Comparison of ENCODE assay signal across 7 mouse cellular contexts in genomic region chr13:23400771-23401682, GRCm38 (mm10). TPM values are rescaled to one million over a fixed set of nuclear protein-coding genes. Genes with fewer than 3 reads are reported as not detected.
DNase-seq lines count a peak whose midpoint lies in the region; ATAC-seq lines count a peak whose summit lies in the region.

No protein-coding gene starts in this region.

- ATAC-seq in lung, embryonic 15.5 days (ENCODE audit: borderline replicate concordance, extremely low read depth, low FRiP score, low TSS enrichment): no peak
- ATAC-seq in hindbrain, embryonic 15.5 days (ENCODE audit: low FRiP score, low read depth): no peak
- ATAC-seq in midbrain, embryonic 13.5 days: no peak

- H3K4me1 ChIP-seq in lung, embryonic 15.5 days: 0 out of 2 replicates have a peak, but pooled peaks cover 12% of the 10 kb centered on the region
- peaks cover 6% of the 10 kb centered on the region for H3K4me1 ChIP-seq in hindbrain, embryonic 15.5 days (replicated peaks)
- peaks cover 10% of the 10 kb centered on the region for H3K4me1 ChIP-seq in midbrain, embryonic 13.5 days (replicated peaks)

- no peak for DNase-seq in lung, postnatal 25 days (ENCODE audit: low spot score)
- DNase-seq in c-Kit-positive CD71-positive TER-119-negative erythroid progenitor cells, embryonic 14.5 days (ENCODE audit: low read depth): peak; percentile 89
- DNase-seq in thymus, adult 18-20 months: no peak
- DNase-seq in lung, postnatal 36 days: no peak

- no peak overlapping the region for H3K27ac ChIP-seq in lung, embryonic 15.5 days
- H3K27ac ChIP-seq in hindbrain, embryonic 15.5 days (replicated peaks): no peak overlapping the region
- H3K27ac ChIP-seq in midbrain, embryonic 13.5 days: no peak overlapping the region

- 11% methylated on average over 24 of the region's 24 CpGs for WGBS in lung, embryonic 15.5 days
- WGBS in hindbrain, embryonic 15.5 days: 8% methylated on average over 24 of the region's 24 CpGs
- WGBS in midbrain, embryonic 13.5 days: 6% methylated on average over 24 of the region's 24 CpGs

- H3K27me3 ChIP-seq in lung, embryonic 15.5 days: peaks cover 18% of the 10 kb centered on the region
- peaks cover 40% of the 10 kb centered on the region for H3K27me3 ChIP-seq in hindbrain, embryonic 15.5 days
- peaks cover 38% of the 10 kb centered on the region for H3K27me3 ChIP-seq in midbrain, embryonic 13.5 days

- no peaks in the 10 kb centered on the region for H3K9me3 ChIP-seq in lung, embryonic 15.5 days
- peaks cover 5% of the 10 kb centered on the region; the same call in 1 of the 2 replicates for H3K9me3 ChIP-seq in hindbrain, embryonic 15.5 days
- peaks cover 5% of the 10 kb centered on the region; the same call in 1 of the 2 replicates for H3K9me3 ChIP-seq in midbrain, embryonic 13.5 days

- peak overlapping the region; percentile 37; the same call in 1 of the 2 replicates for H3K4me3 ChIP-seq in lung, embryonic 15.5 days
- peak overlapping the region; percentile 33 for H3K4me3 ChIP-seq in hindbrain, embryonic 15.5 days
- peak overlapping the region; percentile 35; the same call in 1 of the 2 replicates for H3K4me3 ChIP-seq in midbrain, embryonic 13.5 days (replicated peaks)

- no peaks in the 10 kb centered on the region for H3K36me3 ChIP-seq in lung, embryonic 15.5 days
- no peaks in the 10 kb centered on the region for H3K36me3 ChIP-seq in hindbrain, embryonic 15.5 days
- H3K36me3 ChIP-seq in midbrain, embryonic 13.5 days: no peaks in the 10 kb centered on the region

- no peak overlapping the region for H3K9ac ChIP-seq in lung, embryonic 15.5 days
- H3K9ac ChIP-seq in hindbrain, embryonic 15.5 days: no peak overlapping the region
- no peak overlapping the region for H3K9ac ChIP-seq in midbrain, embryonic 13.5 days (replicated peaks)

- peak overlapping the region; percentile 64 for H3K4me2 ChIP-seq in lung, embryonic 15.5 days
- H3K4me2 ChIP-seq in hindbrain, embryonic 15.5 days: peak overlapping the region; percentile 54
- H3K4me2 ChIP-seq in midbrain, embryonic 13.5 days (replicated peaks): peak overlapping the region; percentile 48; the same call in 1 of the 2 replicates

RNA-seq across cellular contexts. Expression of gene Abt1, which starts 22.6 kb away (rescaled TPM):
- polyA plus RNA-seq in lung, embryonic 15.5 days (2015; fragmentation: Nextera tagmentation; extraction: Ambion mirVana): 13.6 and 14.2 TPM in 2 replicates
- polyA plus RNA-seq in hindbrain, embryonic 15.5 days (2015; fragmentation: Nextera tagmentation; extraction: Ambion mirVana): 8.8 and 9.1 TPM in 2 replicates
- 10.8 TPM in 2 replicates for polyA plus RNA-seq in midbrain, embryonic 13.5 days (2015; fragmentation: Nextera tagmentation; extraction: Ambion mirVana)

RNA-seq across cellular contexts. Expression of gene Zfp322a, which starts 32.0 kb away (rescaled TPM):
- 51.9 and 53.3 TPM in 2 replicates for polyA plus RNA-seq in lung, embryonic 15.5 days (2015; fragmentation: Nextera tagmentation; extraction: Ambion mirVana)
- 42.8 and 46.5 TPM in 2 replicates for polyA plus RNA-seq in hindbrain, embryonic 15.5 days (2015; fragmentation: Nextera tagmentation; extraction: Ambion mirVana)
- polyA plus RNA-seq in midbrain, embryonic 13.5 days (2015; fragmentation: Nextera tagmentation; extraction: Ambion mirVana): 56.3 and 58.9 TPM in 2 replicates
